ENCODE assay signal across 30 mouse cellular contexts in the genomic region with DNA sequence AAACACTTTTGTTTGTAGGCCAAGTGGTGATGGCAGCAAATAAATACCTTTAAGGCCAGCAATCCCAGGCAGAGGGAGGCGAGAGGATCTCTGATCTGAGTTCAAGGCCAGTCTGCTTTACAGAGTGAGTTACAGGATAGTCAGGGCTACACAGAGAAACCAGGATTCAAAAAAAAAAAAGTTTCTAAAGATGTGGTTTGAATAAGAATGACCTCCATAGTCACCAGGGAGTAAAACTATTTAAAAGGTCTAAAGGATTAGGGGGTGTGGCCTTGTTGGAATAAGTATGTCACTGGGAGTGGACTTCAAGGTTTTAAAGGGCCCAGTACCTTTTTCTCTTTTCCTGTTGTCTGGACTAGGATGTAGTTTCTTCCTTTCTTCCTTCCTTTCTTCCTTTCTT. TPM values are rescaled to one million over a fixed set of nuclear protein-coding genes. Genes with fewer than 3 reads are reported as not detected.
A peak's percentile ranks its signal among the peaks of the same experiment; 100 is the strongest.
DNase-seq lines count a peak whose midpoint lies in the region; ATAC-seq and TF ChIP-seq lines count a peak whose summit lies in the region.
"Had no signal": no experiment of that assay in that cellular context is flagged by ENCODE, and none has a peak within 500 bp of the region (broad histone marks: within the 10 kb centered on the region; RNA-seq: fewer than 3 reads in every experiment).

No protein-coding gene starts in this region.

- H3K9ac ChIP-seq in kidney, postnatal 0 days (ENCODE audit: low read depth, low read length): no peak overlapping the region
- no peak overlapping the region for H3K9ac ChIP-seq in kidney, embryonic 15.5 days
- H3K9ac ChIP-seq: embryonic facial prominence, embryonic 12.5 days; embryonic facial prominence, embryonic 15.5 days; forebrain, postnatal 0 days; heart, embryonic 12.5 days; heart, embryonic 15.5 days; hindbrain, embryonic 14.5 days had no signal

- no peak for ATAC-seq in kidney, postnatal 0 days (replicated peaks; ENCODE audit: low FRiP score, low read depth)
- no peak for ATAC-seq in kidney, embryonic 15.5 days (replicated peaks; ENCODE audit: low FRiP score)
- ATAC-seq: activated CD4-positive, CD25-positive, alpha-beta regulatory T cell, adult 4 months; CD4-positive, CD25-positive, alpha-beta regulatory T cell, adult 4 months; forebrain, embryonic 14.5 days; forebrain, postnatal 0 days; hindbrain, postnatal 0 days; inflammation-experienced regulatory T-cells, adult 6 months; intestine, embryonic 16.5 days; Patski had no signal

- H3K4me2 ChIP-seq in kidney, postnatal 0 days (ENCODE audit: low read length): no peak overlapping the region
- no peak overlapping the region for H3K4me2 ChIP-seq in kidney, embryonic 15.5 days
- H3K4me2 ChIP-seq: embryonic facial prominence, embryonic 12.5 days; embryonic facial prominence, embryonic 15.5 days; heart, embryonic 12.5 days; heart, embryonic 15.5 days; hindbrain, embryonic 14.5 days had no signal

- no peak overlapping the region for H3K4me3 ChIP-seq in kidney, postnatal 0 days (replicated peaks; ENCODE audit: low read depth, low read length)
- no peak overlapping the region for H3K4me3 ChIP-seq in kidney, embryonic 15.5 days (replicated peaks)
- H3K4me3 ChIP-seq: embryonic facial prominence, embryonic 12.5 days; embryonic facial prominence, embryonic 15.5 days; gastrocnemius, adult 2 months; heart, embryonic 12.5 days; heart, embryonic 15.5 days had no signal

- H3K4me1 ChIP-seq in kidney, postnatal 0 days (replicated peaks; ENCODE audit: insufficient read depth, low read length): no peaks in the 10 kb centered on the region
- no peaks in the 10 kb centered on the region for H3K4me1 ChIP-seq in kidney, embryonic 15.5 days
- H3K4me1 ChIP-seq: embryonic facial prominence, embryonic 12.5 days; embryonic facial prominence, embryonic 15.5 days; heart, embryonic 12.5 days; heart, embryonic 15.5 days had no signal

- no peak overlapping the region for H3K27ac ChIP-seq in kidney, postnatal 0 days
- H3K27ac ChIP-seq in kidney, embryonic 15.5 days: no peak overlapping the region
- H3K27ac ChIP-seq: embryonic facial prominence, embryonic 12.5 days; embryonic facial prominence, embryonic 15.5 days; gastrocnemius, adult 2 months; heart, embryonic 15.5 days; hindbrain, embryonic 14.5 days; hindbrain, postnatal 0 days had no signal

- no peak for TF ChIP-seq CTCF in kidney, postnatal 0 days (IDR thresholded peaks at IDR 0.05; ENCODE audit: low read depth)

- no peaks in the 10 kb centered on the region for H3K9me3 ChIP-seq in kidney, postnatal 0 days (replicated peaks; ENCODE audit: low read length)
- no peaks in the 10 kb centered on the region for H3K9me3 ChIP-seq in kidney, embryonic 15.5 days (replicated peaks)
- H3K9me3 ChIP-seq: embryonic facial prominence, embryonic 12.5 days; embryonic facial prominence, embryonic 15.5 days; heart, embryonic 15.5 days had no signal

- H3K27me3 ChIP-seq in kidney, postnatal 0 days (ENCODE audit: insufficient read depth, low read length): no peaks in the 10 kb centered on the region
- H3K27me3 ChIP-seq in kidney, embryonic 15.5 days: no peaks in the 10 kb centered on the region
- H3K27me3 ChIP-seq: embryonic facial prominence, embryonic 12.5 days; embryonic facial prominence, embryonic 15.5 days; heart, embryonic 12.5 days; heart, embryonic 15.5 days; Patski had no signal

- 58% methylated on average over 1 of the region's 1 CpGs for WGBS in kidney, postnatal 0 days
- 59% methylated on average over 1 of the region's 1 CpGs for WGBS in kidney, embryonic 15.5 days

- no peaks in the 10 kb centered on the region for H3K36me3 ChIP-seq in kidney, postnatal 0 days (ENCODE audit: insufficient read depth, low read length)
- no peaks in the 10 kb centered on the region for H3K36me3 ChIP-seq in kidney, embryonic 15.5 days
- H3K36me3 ChIP-seq: embryonic facial prominence, embryonic 12.5 days; embryonic facial prominence, embryonic 15.5 days; heart, embryonic 12.5 days; heart, embryonic 15.5 days had no signal

- DNase-seq in kidney, postnatal 0 days (ENCODE audit: low spot score): peak; percentile 12
- DNase-seq in ES-CJ7 (ENCODE audit: low read depth, low spot score) (peak; percentile 91), R1 (ENCODE audit: low read depth, low spot score) (peak; percentile 97)
- DNase-seq in urinary bladder, adult 18-20 months (ENCODE audit: low spot score in 2 of 2): no peak
- no peak for DNase-seq in spleen, postnatal 14 days (ENCODE audit: low spot score in 2 of 2)
- no peak for DNase-seq in adrenal gland, postnatal 36 days
- DNase-seq: adrenal gland, adult 8-10 months; adrenal gland, postnatal 25 days; cerebellum, adult 18-20 months; cerebellum, adult 9-10 months; cerebellum, postnatal 14 days; forebrain, postnatal 0 days; gastrocnemius, adult 2 months; gastrocnemius, postnatal 14 days; heart, adult 18-20 months; heart, postnatal 14 days; heart, postnatal 4 days had no signal

RNA-seq across cellular contexts. Expression of a gene that starts 23.7 kb away (rescaled TPM):
- 28.8 and 29.7 TPM in 2 replicates for polyA plus RNA-seq in kidney, postnatal 0 days (2015; fragmentation: Nextera tagmentation; extraction: Ambion mirVana)
- 47.5 and 47.6 TPM in 2 replicates for polyA plus RNA-seq in kidney, embryonic 15.5 days (2015; fragmentation: Nextera tagmentation; extraction: Ambion mirVana)
- 100 to 1,000 TPM in 1 of 2 experiments, 10 to 100 TPM in 1; 96.2 to 108 TPM for total RNA-seq in adrenal gland, postnatal 36 days (2021)

RNA-seq across cellular contexts. Expression of a gene that starts 23.8 kb away (rescaled TPM):
- polyA plus RNA-seq in kidney, postnatal 0 days (2015; fragmentation: Nextera tagmentation; extraction: Ambion mirVana): 88.4 and 94.7 TPM in 2 replicates
- polyA plus RNA-seq in kidney, embryonic 15.5 days (2015; fragmentation: Nextera tagmentation; extraction: Ambion mirVana): 88.9 and 89.4 TPM in 2 replicates
- total RNA-seq in adrenal gland, postnatal 36 days (2021): 10 to 100 TPM; 92.6 to 97.8 TPM

RNA-seq across cellular contexts. Expression of a gene that starts 29.6 kb away (rescaled TPM):
- polyA plus RNA-seq in kidney, postnatal 0 days (2015; fragmentation: Nextera tagmentation; extraction: Ambion mirVana): 78.6 and 90.2 TPM in 2 replicates
- 98.1 and 103 TPM in 2 replicates for polyA plus RNA-seq in kidney, embryonic 15.5 days (2015; fragmentation: Nextera tagmentation; extraction: Ambion mirVana)
- total RNA-seq in adrenal gland, postnatal 36 days (2021): 10 to 100 TPM; 90.0 to 96.2 TPM

RNA-seq across cellular contexts. Expression of a gene that starts 30.1 kb away (rescaled TPM):
- polyA plus RNA-seq in kidney, postnatal 0 days (2015; fragmentation: Nextera tagmentation; extraction: Ambion mirVana): 28.4 and 36.9 TPM in 2 replicates
- 86.5 and 91.6 TPM in 2 replicates for polyA plus RNA-seq in kidney, embryonic 15.5 days (2015; fragmentation: Nextera tagmentation; extraction: Ambion mirVana)
- 10 to 100 TPM; 26.0 to 33.0 TPM for total RNA-seq in adrenal gland, postnatal 36 days (2021)

RNA-seq across cellular contexts. Expression of a gene that starts 39.7 kb away (rescaled TPM):
- polyA plus RNA-seq in kidney, postnatal 0 days (2015; fragmentation: Nextera tagmentation; extraction: Ambion mirVana): 38.2 and 43.7 TPM in 2 replicates
- polyA plus RNA-seq in kidney, embryonic 15.5 days (2015; fragmentation: Nextera tagmentation; extraction: Ambion mirVana): 51.5 and 52.4 TPM in 2 replicates
- 10 to 100 TPM; 51.2 to 54.4 TPM for total RNA-seq in adrenal gland, postnatal 36 days (2021)

Comparison
In these comparisons a context has a peak if more than half of its experiments do, and no peak if none do; other contexts are left out.
1. DNase-seq: peak in kidney, postnatal 0 days (single experiment), ES-CJ7 (single experiment) and R1 (single experiment); none in urinary bladder, adult 18-20 months (0 of 2), spleen, postnatal 14 days (0 of 2) and adrenal gland, postnatal 36 days (0 of 2).